Mouse (Mus musculus) heart, adult 9 months (tissue): ENCODE results near the gene Olfr1239.

ENCODE experiments used
- DNase-seq, 2 experiments: peaks; one replicate each; pipeline ENCODE4 v3.0.0; 2022; ENCODE audit warnings: low spot score in 2 of 2

The Olfr1239 gene

DNA sequence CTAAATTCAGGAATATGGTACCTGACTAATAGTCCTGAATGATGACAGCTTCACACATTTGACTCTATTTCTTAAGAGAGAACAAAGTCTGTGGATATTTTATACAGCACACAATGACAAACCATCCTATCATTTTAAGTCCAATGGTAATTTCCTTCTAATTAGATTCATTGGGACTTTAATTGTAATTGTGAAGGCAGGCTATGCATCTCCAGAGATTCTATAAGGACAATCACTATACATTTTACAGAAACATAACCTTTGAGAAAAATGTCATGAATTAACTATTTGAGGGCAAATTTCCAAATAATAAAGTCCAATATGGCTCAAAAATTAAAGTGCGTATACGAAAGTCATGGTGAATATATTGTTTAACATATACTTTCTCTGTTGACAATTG is at the start of gene Olfr1239:
Olfr1239 (minus strand) TSS at position 101 of the 400 bp plus-strand sequence.
- no peak for DNase-seq

DNA sequence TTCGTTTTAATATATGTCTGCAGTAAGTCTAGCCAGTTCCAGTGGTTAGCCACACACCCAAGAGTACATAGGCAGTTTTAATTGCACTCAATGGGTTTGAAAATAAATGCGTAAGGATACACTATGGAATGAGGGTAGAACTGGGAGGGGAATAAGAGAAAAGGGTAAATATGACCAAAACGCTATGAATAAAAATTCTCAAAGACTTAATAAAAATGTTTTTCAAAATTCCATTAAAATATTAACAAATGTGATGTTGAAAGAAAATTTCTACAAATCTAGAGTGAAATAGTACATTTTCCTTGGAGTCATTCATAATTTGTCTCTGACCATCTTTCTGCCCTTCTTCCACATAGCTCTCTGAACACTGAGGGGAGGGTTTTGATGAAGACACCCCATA is 22.7 kb upstream of the Olfr1239 start, which contains the start of gene Olfr1240:
Olfr1240 (minus strand) TSS at position 101 of the 400 bp plus-strand sequence.
- DNase-seq = no peak

- DNase-seq = no peak
These were observed 5.7 kb downstream of the Olfr1239 start for GRCm38 (mm10) chr2:89414557-89414956.

GRCm38 (mm10) chr2:89409576-89409975 is 10.6 kb downstream of the Olfr1239 start, which contains the start of gene Olfr1238:
TSS of gene Olfr1238 (minus strand) at chr2:89409676.
- DNase-seq = no peak

GRCm38 (mm10) chr2:89400882-89401281 is 19.3 kb downstream of the Olfr1239 start:
- no peak for DNase-seq
